Mouse (Mus musculus) 3134 (cell line): Measurements from ENCODE around the gene Mex3b.

Source experiments
- DNase-seq: peaks from one replicate; pipeline ENCODE4 v3.0.0-alpha.2; 2011; ENCODE audit warnings: low spot score; ENCODE audit not compliant: insufficient read length; ENCODE audit errors: extremely low read depth

The Mex3b gene

DNA sequence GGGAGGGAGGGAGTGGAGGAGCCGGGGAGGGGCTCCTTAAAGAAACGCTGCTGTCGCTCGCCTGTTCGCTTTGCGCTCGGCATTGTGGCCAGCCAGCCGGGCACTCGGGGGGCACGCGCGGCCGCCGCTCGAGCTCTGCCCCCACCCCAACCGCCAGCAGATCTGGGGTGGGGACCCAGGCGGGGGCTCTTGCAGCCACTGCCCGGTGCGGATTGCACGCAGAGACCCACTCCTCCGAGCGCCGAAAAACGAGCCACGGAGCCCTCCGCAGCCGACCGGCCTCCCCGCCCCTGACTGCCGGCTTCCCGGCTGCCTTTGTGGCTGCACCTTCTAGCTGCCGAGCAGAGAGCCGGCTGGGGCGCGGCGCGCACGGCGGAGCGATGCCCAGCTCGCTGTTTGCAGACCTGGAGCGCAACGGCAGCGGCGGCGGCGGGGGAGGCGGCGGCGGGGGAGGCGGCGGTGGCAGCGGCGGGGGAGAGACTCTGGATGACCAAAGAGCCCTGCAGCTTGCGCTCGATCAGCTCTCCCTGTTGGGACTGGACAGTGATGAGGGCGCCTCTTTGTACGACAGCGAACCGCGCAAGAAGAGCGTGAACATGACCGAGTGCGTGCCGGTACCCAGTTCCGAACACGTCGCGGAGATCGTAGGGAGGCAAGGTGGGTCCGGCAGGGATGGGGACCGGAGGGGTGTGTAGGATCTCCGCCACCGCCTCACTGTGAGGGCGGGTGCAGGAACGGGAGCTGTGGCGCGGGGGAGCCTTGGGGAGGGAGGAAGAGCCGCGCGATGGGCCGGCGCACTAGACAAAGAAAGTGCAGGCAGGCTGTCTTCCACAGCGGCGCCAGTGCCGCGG, at the start of gene Mex3b:
Mex3b (plus strand) TSS at position 63 of the 851 bp plus-strand sequence.
- DNase-seq = peak; percentile 77

- DNase-seq = no peak
These were observed 47.6 kb upstream of the Mex3b start for GRCm38 (mm10) chr7:82819541-82819940.

GRCm38 (mm10) chr7:82820661-82821060, 46.5 kb upstream of the Mex3b start:
- no peak for DNase-seq

DNA sequence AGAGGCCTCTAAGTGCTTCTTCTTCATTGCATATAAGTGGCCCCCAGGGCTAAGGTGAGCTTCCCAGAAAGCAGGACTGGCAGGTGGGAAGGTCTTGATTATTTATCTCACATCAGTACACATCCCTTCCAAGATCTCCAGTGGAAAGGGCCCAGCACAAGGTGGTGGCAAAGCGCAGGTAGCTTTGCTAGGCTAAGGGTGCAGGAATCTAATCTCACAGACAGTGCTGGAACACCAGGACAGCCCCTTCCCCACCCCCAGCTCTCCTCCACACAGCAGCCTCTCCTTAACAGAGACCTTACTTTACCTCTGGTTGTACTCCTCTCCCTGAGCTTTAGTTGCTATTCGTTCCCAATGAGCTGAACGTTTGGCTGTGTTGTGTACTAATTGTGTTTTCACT, 45.6 kb upstream of the Mex3b start:
- DNase-seq = no peak

- DNase-seq = peak; percentile 70
These were observed 44.6 kb upstream of the Mex3b start for GRCm38 (mm10) chr7:82822528-82822927.

- DNase-seq = peak; percentile 64
These were observed 38.9 kb upstream of the Mex3b start for GRCm38 (mm10) chr7:82828193-82828592.

GRCm38 (mm10) chr7:82829516-82829915, 37.6 kb upstream of the Mex3b start:
- no peak for DNase-seq

DNA sequence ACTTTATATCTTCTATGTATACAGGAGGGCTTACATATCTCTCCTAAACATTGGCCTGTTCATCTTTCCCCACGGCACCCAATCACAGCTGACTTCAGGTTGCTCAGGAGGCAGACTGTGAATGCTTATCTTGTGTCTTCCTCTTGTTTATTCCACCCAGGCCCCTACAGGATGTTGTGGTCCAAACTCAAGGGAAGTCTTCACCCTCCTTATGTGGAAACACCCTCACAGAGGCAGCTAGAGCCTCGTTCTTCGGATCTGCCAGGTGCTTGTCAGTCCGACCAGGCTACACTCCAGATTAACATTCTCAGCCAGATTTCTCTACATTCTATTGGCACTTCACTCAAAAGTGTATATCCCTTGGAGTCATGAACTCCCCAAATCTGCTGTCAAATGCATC, 32.7 kb upstream of the Mex3b start:
- DNase-seq = no peak

GRCm38 (mm10) chr7:82838414-82838813, 28.7 kb upstream of the Mex3b start:
- no peak for DNase-seq

DNA sequence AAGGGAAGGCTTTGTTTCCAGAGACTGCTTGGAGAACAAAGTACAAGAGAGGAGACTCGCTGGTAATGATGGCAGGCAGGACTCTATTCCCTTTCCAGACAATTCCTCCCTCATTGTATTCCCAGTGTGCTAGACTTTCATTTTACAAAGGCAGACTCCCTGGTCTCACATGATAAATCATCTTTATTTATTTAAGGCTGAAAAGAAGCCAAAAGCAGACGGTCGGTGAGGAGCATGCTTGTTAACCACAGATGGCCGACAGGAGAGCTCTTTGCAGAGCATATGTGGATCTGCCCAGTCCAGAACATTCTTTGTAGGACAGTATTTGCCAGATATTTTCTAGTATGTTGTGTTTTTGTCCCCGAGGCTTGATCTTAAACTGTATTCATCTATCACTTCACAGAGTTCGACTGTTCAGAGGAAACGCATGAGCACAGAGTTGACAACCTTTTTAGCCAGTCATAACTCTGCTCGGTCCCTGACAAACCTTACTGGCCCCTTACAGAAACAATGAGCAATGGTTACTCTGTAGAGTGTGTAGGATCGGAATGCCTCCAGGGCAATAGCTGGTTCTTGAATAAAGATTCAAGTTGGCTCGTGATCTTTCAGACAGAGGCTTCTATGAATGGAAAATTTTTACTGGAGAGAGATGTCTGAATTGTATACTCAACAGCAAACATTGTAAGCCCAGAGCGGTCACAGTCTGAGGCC, 28.0 kb upstream of the Mex3b start:
- DNase-seq = no peak

DNA sequence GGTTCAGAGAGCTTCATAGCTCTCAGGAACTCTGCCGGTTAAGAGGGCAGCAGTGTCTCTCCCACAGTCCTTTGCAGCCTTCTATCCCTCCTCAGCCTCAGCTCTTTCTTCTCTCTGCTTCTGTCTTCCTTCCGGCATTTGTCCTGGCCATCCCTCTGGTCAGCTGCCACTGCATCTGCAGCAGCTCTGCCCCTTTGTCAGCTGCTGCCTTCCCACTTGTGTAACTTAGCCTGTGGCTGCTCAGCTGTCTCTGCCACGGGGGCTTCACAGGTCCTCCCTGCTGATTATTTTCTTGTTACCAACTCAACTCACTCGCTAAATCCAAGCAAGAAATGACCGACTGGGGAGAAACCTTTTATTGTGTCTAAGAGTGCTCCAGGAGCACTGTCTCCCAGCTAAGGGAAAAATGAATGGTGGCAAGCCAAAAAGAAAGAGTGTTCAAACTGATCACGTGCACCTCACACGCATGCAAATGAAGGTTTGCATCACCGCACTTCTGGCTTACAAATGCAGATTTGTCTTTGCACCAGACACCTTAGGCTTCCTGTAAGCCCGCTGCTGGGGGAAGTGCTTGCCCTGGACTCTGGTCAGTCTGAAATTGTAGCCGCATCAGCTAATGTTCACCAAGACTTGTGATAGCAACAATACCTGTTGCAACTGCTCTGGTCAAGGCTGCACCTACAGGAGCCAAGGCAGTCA, 24.8 kb upstream of the Mex3b start:
- DNase-seq = no peak

DNA sequence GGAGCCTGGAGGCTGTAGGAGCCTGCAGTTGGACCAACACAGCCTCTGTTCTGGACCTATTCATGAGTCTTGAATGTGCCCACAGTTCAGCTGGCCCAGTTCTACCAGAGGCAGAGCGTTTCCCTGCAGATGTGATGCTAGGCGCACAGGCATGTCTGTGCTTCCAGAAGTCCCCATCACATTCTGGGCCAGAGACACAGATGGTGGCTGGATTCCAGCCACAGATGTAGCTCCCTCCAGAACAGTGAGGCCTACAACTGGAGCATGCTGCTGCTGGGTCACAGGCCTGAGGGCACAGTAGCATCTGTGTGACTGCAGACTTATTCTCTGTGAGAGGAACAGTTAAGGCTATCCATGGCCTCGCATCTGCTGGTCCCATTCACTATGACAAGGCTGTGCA, 16.4 kb upstream of the Mex3b start:
- DNase-seq = no peak

- no peak for DNase-seq
These were observed 15.5 kb upstream of the Mex3b start for GRCm38 (mm10) chr7:82851670-82852069.

- DNase-seq = no peak
These were observed 12.9 kb upstream of the Mex3b start for GRCm38 (mm10) chr7:82854195-82854766.

GRCm38 (mm10) chr7:82858611-82859010, 8.5 kb upstream of the Mex3b start:
- peak; percentile 40 for DNase-seq

DNA sequence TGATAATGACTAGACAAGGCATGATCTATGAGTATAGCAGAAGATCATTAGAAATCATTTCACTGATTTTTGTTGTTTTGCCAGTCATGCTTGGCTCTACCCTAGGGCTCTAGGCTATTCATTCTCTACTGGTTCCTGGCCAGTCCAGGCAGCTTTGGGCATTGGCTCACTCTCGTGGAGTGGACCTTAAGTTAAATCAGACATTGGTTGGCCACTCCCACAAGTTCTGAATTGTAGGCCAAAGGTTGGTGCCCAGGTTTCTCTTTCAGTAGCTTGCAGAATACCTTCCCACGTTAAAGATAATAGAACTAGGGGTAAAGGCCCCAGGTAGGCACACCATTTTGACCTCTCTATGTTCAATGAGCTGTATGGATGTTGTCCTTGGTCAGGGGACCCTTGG, 6.5 kb upstream of the Mex3b start:
- DNase-seq = no peak

DNA sequence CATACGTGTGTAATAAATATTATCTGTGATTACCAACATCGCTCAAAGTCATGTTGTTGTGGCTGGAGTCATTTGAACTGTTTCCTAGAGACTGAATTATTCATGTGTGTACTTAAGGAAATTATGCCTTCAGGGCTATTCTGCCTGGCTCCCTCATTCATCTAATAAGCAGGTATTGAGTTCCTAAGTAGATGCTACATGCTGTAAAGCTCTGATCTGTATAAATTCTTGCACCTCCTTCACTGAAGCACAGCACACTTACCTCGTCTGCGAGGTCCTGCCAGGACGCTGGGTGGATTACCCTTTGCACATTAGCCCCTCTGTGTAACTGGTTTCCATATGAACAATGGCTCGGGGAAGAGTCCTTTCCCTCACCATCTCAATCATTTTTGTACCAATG, 3.8 kb upstream of the Mex3b start:
- no peak for DNase-seq

DNA sequence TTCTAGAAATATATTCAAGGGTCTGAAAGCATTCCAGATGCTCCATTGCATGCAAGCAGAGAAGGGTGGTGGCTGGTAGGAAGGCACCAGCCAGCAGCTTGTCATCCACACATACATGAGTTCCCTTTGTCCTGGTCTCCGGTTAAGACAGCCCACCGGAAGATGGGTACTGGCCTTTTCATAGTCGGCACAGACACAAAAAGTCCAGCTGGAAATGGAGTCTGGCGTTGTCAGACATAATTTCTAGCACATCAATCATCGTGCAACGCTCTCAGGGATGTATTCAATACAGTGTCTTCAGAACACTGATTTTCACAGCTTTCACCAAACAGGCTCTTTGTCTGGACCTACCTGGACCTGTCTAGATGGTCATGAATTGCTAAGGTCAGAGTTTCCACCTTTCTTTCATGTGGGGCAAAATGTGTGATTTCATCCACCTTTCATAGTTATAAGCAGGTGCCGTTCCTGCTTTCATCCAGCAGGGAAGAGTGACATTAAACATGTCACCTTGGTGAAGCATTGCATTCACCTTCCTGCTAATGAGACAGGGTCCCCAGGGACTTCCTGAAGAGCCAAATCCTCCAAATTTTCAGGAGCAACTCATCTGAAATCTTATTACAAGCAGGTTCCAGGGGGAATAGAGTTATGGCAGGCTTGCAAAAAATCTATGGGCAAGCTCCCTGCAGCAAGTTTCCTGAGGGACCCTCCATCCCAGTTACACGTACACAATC, 2.7 kb upstream of the Mex3b start:
- no peak for DNase-seq

DNA sequence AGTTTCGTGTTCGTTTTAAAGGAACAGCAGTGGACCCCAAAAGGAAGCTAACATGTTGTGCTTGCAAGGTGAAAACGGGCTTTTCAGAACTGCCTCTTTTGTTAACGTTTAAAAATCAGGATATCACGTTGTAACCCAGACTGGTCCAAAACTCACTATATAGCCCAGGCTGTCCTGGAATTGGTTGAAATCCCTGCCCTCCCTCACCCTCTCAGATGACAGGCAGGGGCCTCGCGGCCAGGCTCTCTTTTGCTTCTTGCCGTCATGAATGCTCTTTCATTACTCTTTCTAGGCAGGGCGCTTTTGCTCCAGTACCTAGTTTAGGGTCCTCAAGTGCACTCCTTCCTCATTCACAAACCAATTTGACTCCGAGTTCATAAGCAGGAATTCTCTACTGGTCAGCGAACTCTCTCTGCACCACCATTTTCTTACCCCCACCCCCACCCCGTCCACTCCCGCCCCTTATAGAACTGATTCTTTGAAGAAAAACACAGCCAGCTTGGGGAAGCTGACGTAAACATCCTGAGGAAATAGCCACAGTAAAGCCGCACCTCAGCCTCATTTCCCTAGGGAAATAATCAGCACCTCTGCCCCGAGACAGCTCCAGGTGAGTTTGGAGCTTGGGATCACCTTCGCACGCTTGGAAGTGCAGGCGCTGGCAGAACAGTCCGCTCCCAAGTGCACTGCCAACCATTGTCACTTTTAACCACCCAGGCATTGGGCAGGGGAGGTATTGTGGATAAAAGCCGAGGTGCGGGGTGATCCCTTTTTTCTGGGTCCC, 2.0 kb upstream of the Mex3b start:
- DNase-seq = no peak
